Mouse (Mus musculus) testis, adult 2 months (tissue): Measurements from ENCODE around the gene B4gat1. TPM values are rescaled to one million over a fixed set of nuclear protein-coding genes. Genes with fewer than 3 reads are reported as not detected.
A peak's percentile ranks its signal among the peaks of the same experiment; 100 is the strongest.

Source experiments
- H3K27ac ChIP-seq: fragments of 200-500 bp; 2 replicates; pipeline ENCODE4 v1.5.1; 2012; ENCODE audit warnings: low read depth, low read length; ENCODE audit not compliant: control insufficient read depth, insufficient read depth
- H3K27me3 ChIP-seq: fragments of 200-500 bp; 2 replicates; pipeline ENCODE4 v1.6.1; 2012; ENCODE audit warnings: mild to moderate bottlenecking, low read length, moderate library complexity; ENCODE audit not compliant: control insufficient read depth, insufficient read depth
- H3K36me3 ChIP-seq: fragments of 200-500 bp; 2 replicates; pipeline ENCODE4 v1.6.1; 2012; ENCODE audit warnings: mild to moderate bottlenecking, low read length; ENCODE audit not compliant: control insufficient read depth, insufficient read depth
- H3K4me1 ChIP-seq: fragments of 200-500 bp; 2 replicates; pipeline ENCODE4 v1.6.1; 2012; ENCODE audit warnings: low read length; ENCODE audit not compliant: control insufficient read depth, insufficient read depth
- H3K4me3 ChIP-seq: fragments of 200-500 bp; 2 replicates; pipeline ENCODE4 v1.5.1; 2012; ENCODE audit warnings: low read depth, mild to moderate bottlenecking, low read length, moderate library complexity, mixed read lengths; ENCODE audit not compliant: control insufficient read depth
- CTCF ChIP-seq: fragments of 200-500 bp; IDR thresholded peaks from 2 replicates; pipeline ENCODE4 v1.5.1; 2012; ENCODE audit warnings: low read depth, mild to moderate bottlenecking, inconsistent platforms, low read length, moderate library complexity; ENCODE audit not compliant: control insufficient read depth, insufficient read depth, insufficient replicate concordance
- POLR2A ChIP-seq: fragments of 200-500 bp; IDR thresholded peaks from 2 replicates; pipeline ENCODE4 v1.6.1; 2012; ENCODE audit warnings: low read depth, mild to moderate bottlenecking, inconsistent platforms, low read length, moderate library complexity; ENCODE audit not compliant: control insufficient read depth
- polyA plus RNA-seq: library from polyadenylated mRNA; depleted of rRNA; stranded (reverse); fragments of >200 nt; gene quantifications from 2 replicates; pipeline ENCODE4 v1.2.3, GENCODE M21; 2012

The B4gat1 gene
- polyA plus RNA-seq, 1 experiment: 3.7 TPM

- no peak for TF ChIP-seq POLR2A
- no peak for TF ChIP-seq CTCF
- Histone ChIP-seq H3K36me3 (no peaks in the 10 kb centered on the region), H3K4me3 (no peak overlapping the region), H3K27me3 (no peaks in the 10 kb centered on the region), H3K4me1 (peaks cover 10% of the 10 kb centered on the region), H3K27ac (no peak overlapping the region)
These were observed 22.3 kb upstream of the B4gat1 start for GRCm38 (mm10) chr19:5016221-5016742.

GRCm38 (mm10) chr19:5016782-5017181 is 21.8 kb upstream of the B4gat1 start:
- peaks cover 10% of the 10 kb centered on the region for H3K4me1 ChIP-seq
- TF ChIP-seq CTCF: peak; percentile 76; the same call in 1 of the 2 replicates
- TF ChIP-seq POLR2A: no peak
- H3K4me3 ChIP-seq: no peak overlapping the region
- no peaks in the 10 kb centered on the region for H3K36me3 ChIP-seq
- H3K27me3 ChIP-seq: no peaks in the 10 kb centered on the region
- no peak overlapping the region for H3K27ac ChIP-seq

GRCm38 (mm10) chr19:5017611-5018010 is 21.0 kb upstream of the B4gat1 start:
- TF ChIP-seq CTCF: no peak
- no peak for TF ChIP-seq POLR2A
- H3K4me3 ChIP-seq: no peak overlapping the region
- peaks cover 10% of the 10 kb centered on the region for H3K4me1 ChIP-seq
- no peaks in the 10 kb centered on the region for H3K36me3 ChIP-seq
- H3K27ac ChIP-seq: no peak overlapping the region
- H3K27me3 ChIP-seq: no peaks in the 10 kb centered on the region

GRCm38 (mm10) chr19:5018191-5018590 is 20.4 kb upstream of the B4gat1 start:
- no peaks in the 10 kb centered on the region for H3K27me3 ChIP-seq
- peaks cover 10% of the 10 kb centered on the region for H3K4me1 ChIP-seq
- no peak for TF ChIP-seq POLR2A
- TF ChIP-seq CTCF: no peak
- no peak overlapping the region for H3K27ac ChIP-seq
- no peak overlapping the region for H3K4me3 ChIP-seq
- no peaks in the 10 kb centered on the region for H3K36me3 ChIP-seq

GRCm38 (mm10) chr19:5021416-5021815 is 17.2 kb upstream of the B4gat1 start:
- TF ChIP-seq POLR2A (no peak), CTCF (no peak)
- peaks cover 15% of the 10 kb centered on the region for H3K4me1 ChIP-seq
- no peaks in the 10 kb centered on the region for H3K27me3 ChIP-seq
- no peak overlapping the region for H3K27ac ChIP-seq
- H3K36me3 ChIP-seq: no peaks in the 10 kb centered on the region
- no peak overlapping the region for H3K4me3 ChIP-seq

GRCm38 (mm10) chr19:5023621-5024479 is 14.8 kb upstream of the B4gat1 start, which contains the start of gene Slc29a2:
Gene Slc29a2, plus strand, starts transcription at chr19:5023860.
- Histone ChIP-seq H3K27me3 (no peaks in the 10 kb centered on the region), H3K36me3 (no peaks in the 10 kb centered on the region), H3K27ac (no peak within 1 kb of the TSS), H3K4me1 (peaks cover 10% of the 10 kb centered on the region), H3K4me3 (peak within 1 kb of the TSS; percentile 86)
- TF ChIP-seq CTCF: no peak
- TF ChIP-seq POLR2A: peak; percentile 43

GRCm38 (mm10) chr19:5026111-5026510 is 12.5 kb upstream of the B4gat1 start:
- TF ChIP-seq POLR2A (no peak), CTCF (no peak)
- no peak overlapping the region for H3K4me3 ChIP-seq
- no peaks in the 10 kb centered on the region for H3K36me3 ChIP-seq
- H3K27ac ChIP-seq: no peak overlapping the region
- H3K4me1 ChIP-seq: peaks cover 10% of the 10 kb centered on the region
- H3K27me3 ChIP-seq: no peaks in the 10 kb centered on the region

- no peaks in the 10 kb centered on the region for H3K27me3 ChIP-seq
- H3K4me3 ChIP-seq: no peak overlapping the region
- TF ChIP-seq CTCF (no peak), POLR2A (no peak)
- H3K27ac ChIP-seq: no peak overlapping the region
- no peaks in the 10 kb centered on the region for H3K36me3 ChIP-seq
- H3K4me1 ChIP-seq: no peaks in the 10 kb centered on the region
These were observed 5.9 kb upstream of the B4gat1 start for GRCm38 (mm10) chr19:5032686-5033085.
